9 mouse cellular contexts compared by ENCODE assay signal in genomic region chr5:131307656-131308151, GRCm38 (mm10). TPM values are rescaled to one million over a fixed set of nuclear protein-coding genes. Genes with fewer than 3 reads are reported as not detected.
A peak's percentile ranks its signal among the peaks of the same experiment; 100 is the strongest.
DNase-seq lines count a peak whose midpoint lies in the region; ATAC-seq and TF ChIP-seq lines count a peak whose summit lies in the region.
"Had no signal": no experiment of that assay in that cellular context is flagged by ENCODE, and none has a peak within 500 bp of the region (broad histone marks: within the 10 kb centered on the region; RNA-seq: fewer than 3 reads in every experiment).

No protein-coding gene starts in this region.

- H3K27me3 ChIP-seq in liver, postnatal 0 days (ENCODE audit: insufficient read depth, low read length): peaks cover 29% of the 10 kb centered on the region

- intact Hi-C loops in heart, postnatal 25 days (cut with DNase I): loop anchor here (5.0 to 10.0 kb wide), 2 partner anchors 117 to 150 kb away; no protein-coding TSS in a partner anchor

- peaks cover 0 to 1% of the 10 kb centered on the region in 2 experiments; a peak in 1 of 4 replicates for H3K4me1 ChIP-seq in ES-E14 (ENCODE audit: control insufficient read depth in 2 of 2, insufficient read depth in 2 of 2, low read length in 2 of 2, poor library complexity in 1 of 2)
- H3K4me1 ChIP-seq in liver, postnatal 0 days (ENCODE audit: insufficient read depth): no peaks in the 10 kb centered on the region

- peak overlapping the region; percentile 69 to 80 for H3K4me3 ChIP-seq in ES-E14 (ENCODE audit: insufficient read depth in 1 of 2, low read depth in 1 of 2, low read length in 2 of 2, poor library complexity in 1 of 2, severe bottlenecking in 1 of 2)
- H3K4me3 ChIP-seq in liver, postnatal 0 days (ENCODE audit: low read depth, low read length): 0 out of 2 replicates have a peak overlapping the region, but pooled peaks have one; percentile 17

- in situ Hi-C loops in ES-E14 (cut with MboI; ENCODE audit: low sequenced_read_pairs in 2 of 2, unreplicated experiment in 2 of 2): no loop called here

- ATAC-seq in frontal cortex, adult (ENCODE audit: low TSS enrichment): peak; percentile 92
- ATAC-seq in liver, postnatal 0 days: no peak

- DNase-seq in ES-E14 (ENCODE audit: low read depth, low spot score): peak; percentile 45
- DNase-seq in cerebellum, adult 8-10 months: peak; percentile 85
- peak; percentile 68 for DNase-seq in heart, postnatal 25 days (ENCODE audit: low spot score)
- DNase-seq in layer of hippocampus, adult 9-10 months (ENCODE audit: low spot score): peak; percentile 36
- peak; percentile 22 for DNase-seq in liver, postnatal 0 days
- peak; percentile 59 for DNase-seq in ovary, postnatal 14 days (ENCODE audit: low spot score)
- peak; percentile 58 to 84 for DNase-seq in urinary bladder, postnatal 4 days (ENCODE audit: low spot score in 2 of 2)

- no peak for TF ChIP-seq EP300 in liver, postnatal 0 days (IDR thresholded peaks at IDR 0.05; ENCODE audit: low read depth)

- H3K27ac ChIP-seq in ES-E14 (ENCODE audit: insufficient read depth, low read depth, low read length, poor library complexity, severe bottlenecking): no peak overlapping the region
- no peak overlapping the region for H3K27ac ChIP-seq in liver, postnatal 0 days (ENCODE audit: low read depth)

- no peak for TF ChIP-seq CTCF in liver, postnatal 0 days (IDR thresholded peaks at IDR 0.05; ENCODE audit: low read depth)

- 1% methylated on average over 31 of the region's 36 CpGs for WGBS in liver, postnatal 0 days (ENCODE audit: insufficient replicate concordance)

- no peaks in the 10 kb centered on the region for H3K36me3 ChIP-seq in ES-E14 (ENCODE audit: control insufficient read depth, insufficient read depth, low read length, poor library complexity, severe bottlenecking)
- no peaks in the 10 kb centered on the region for H3K36me3 ChIP-seq in liver, postnatal 0 days (replicated peaks; ENCODE audit: insufficient read depth, low read length)
- H3K36me3 ChIP-seq: G1E had no signal

- H3K9me3 ChIP-seq in ES-E14 (ENCODE audit: control insufficient read depth, insufficient read depth, low read depth, low read length): no peaks in the 10 kb centered on the region
- no peaks in the 10 kb centered on the region for H3K9me3 ChIP-seq in liver, postnatal 0 days (ENCODE audit: low read length)

- peak overlapping the region; percentile 27; the same call in 1 of the 2 replicates for H3K9ac ChIP-seq in ES-E14 (ENCODE audit: insufficient read depth, low read depth, low read length, poor library complexity, severe bottlenecking)
- no peak overlapping the region for H3K9ac ChIP-seq in liver, postnatal 0 days (replicated peaks)

- H3K4me2 ChIP-seq in liver, postnatal 0 days (ENCODE audit: low read depth, low read length): peak overlapping the region; percentile 49

TF ChIP-seq in ES-E14, 5 proteins besides CTCF, POLR2A, EP300 and RAD21:
- no peak for TF ChIP-seq MAFK (IDR thresholded peaks at IDR 0.05; ENCODE audit: insufficient read depth, low read depth, low read length)
- no peak for TF ChIP-seq HCFC1 (IDR thresholded peaks at IDR 0.05; ENCODE audit: borderline replicate concordance, insufficient read depth, low read length)
- TF ChIP-seq ZC3H11A (IDR thresholded peaks at IDR 0.05; ENCODE audit: borderline replicate concordance, low read depth, low read length): no peak
- TF ChIP-seq CHD2 (IDR thresholded peaks at IDR 0.05; ENCODE audit: low read depth, low read length): no peak
- no peak for TF ChIP-seq ZNF384 (IDR thresholded peaks at IDR 0.05; ENCODE audit: low read depth, low read length)

RNA-seq across cellular contexts. Expression of gene Galnt17, which starts 0.6 kb away (rescaled TPM):
- 2.1 and 2.2 TPM in 2 replicates for total RNA-seq in ES-E14 (2012; rRNA removed)
- 1 to 10 TPM; 3.4 to 3.6 TPM for total RNA-seq in heart, postnatal 25 days (2021)
- polyA plus RNA-seq in liver, postnatal 0 days (2015; fragmentation: Nextera tagmentation; extraction: Ambion mirVana): not detected in 2 replicates
- polyA plus RNA-seq: G1E had no signal

Comparison
In these comparisons a context has a peak if more than half of its experiments do, and no peak if none do; other contexts are left out.
1. DNase-seq: peak in every context shown above with its lines; median percentile 85 in cerebellum, adult 8-10 months; 71 in urinary bladder, postnatal 4 days; 68 in heart, postnatal 25 days; 59 in ovary, postnatal 14 days; 45 in ES-E14; 36 in layer of hippocampus, adult 9-10 months; 22 in liver, postnatal 0 days.